Mouse (Mus musculus) spleen, adult 2 months (tissue): ENCODE measurements around the gene 5430419D17Rik. TPM values are rescaled to one million over a fixed set of nuclear protein-coding genes. Genes with fewer than 3 reads are reported as not detected.

Experiments used
- DNase-seq, 2 experiments: peaks; one replicate each; pipeline versions ENCODE4 v3.0.0 to v3.0.0-alpha.2; 2012 to 2021; ENCODE audit warnings: low spot score in 2 of 2, low read depth in 1 of 2
- H3K27ac ChIP-seq: fragments of 200-500 bp; 2 replicates; pipeline ENCODE4 v1.5.1; 2012; ENCODE audit warnings: low read length, inconsistent platforms; ENCODE audit not compliant: insufficient read depth
- H3K27me3 ChIP-seq: fragments of 200-500 bp; 2 replicates; pipeline ENCODE4 v1.6.1; 2012; ENCODE audit warnings: mild to moderate bottlenecking, moderate library complexity, low read length, inconsistent platforms; ENCODE audit not compliant: control insufficient read depth, insufficient read depth
- H3K36me3 ChIP-seq: fragments of 200-500 bp; 2 replicates; pipeline ENCODE4 v1.6.1; 2012; ENCODE audit warnings: mild to moderate bottlenecking, low read length, inconsistent platforms; ENCODE audit not compliant: control insufficient read depth, insufficient read depth
- H3K4me1 ChIP-seq: fragments of 200-500 bp; 2 replicates; pipeline ENCODE4 v1.6.1; 2011; ENCODE audit warnings: inconsistent platforms; ENCODE audit not compliant: control insufficient read depth, insufficient read depth, insufficient read length
- H3K4me3 ChIP-seq: fragments of 200-500 bp; 2 replicates; pipeline ENCODE4 v1.5.1; 2011; ENCODE audit warnings: mild to moderate bottlenecking, inconsistent platforms; ENCODE audit not compliant: insufficient read depth, insufficient read length; ENCODE audit errors: extremely low read depth
- CTCF ChIP-seq: fragments of 200-500 bp; IDR thresholded peaks from 2 replicates; pipeline ENCODE4 v1.5.1; 2011; ENCODE audit warnings: mild to moderate bottlenecking, inconsistent platforms; ENCODE audit not compliant: insufficient read depth, insufficient read length, insufficient replicate concordance; ENCODE audit errors: extremely low read depth
- POLR2A ChIP-seq: fragments of 200-500 bp; IDR thresholded peaks from 2 replicates; pipeline ENCODE4 v1.6.1; 2011; ENCODE audit warnings: low read depth, low read length, inconsistent platforms
- WGBS: fragments of 180-500 bp; shearing (Covaris S2); methylation state at CpG from one replicate; pipeline ENCODE4 v1.1.7; 2018; 5-methylcytosine and 5-hydroxymethylcytosine counted together
- polyA plus RNA-seq: library from polyadenylated mRNA; depleted of rRNA; stranded (reverse); fragments of >200 nt; gene quantifications from 2 replicates; pipeline ENCODE4 v1.2.3, GENCODE M21; 2012

5430419D17Rik gene
- polyA plus RNA-seq, 1 experiment = 0.32 TPM

GRCm38 (mm10) chr7:131236091-131236490 lies 61.9 kb downstream of the 5430419D17Rik start:
- Histone ChIP-seq H3K27ac (no peak overlapping the region), H3K4me3 (no peak overlapping the region), H3K36me3 (no peaks in the 10 kb centered on the region), H3K4me1 (no peaks in the 10 kb centered on the region), H3K27me3 (no peaks in the 10 kb centered on the region)
- DNase-seq = no peak
- TF ChIP-seq CTCF = no peak
- no peak for TF ChIP-seq POLR2A

GRCm38 (mm10) chr7:131244993-131245392 lies 70.8 kb downstream of the 5430419D17Rik start:
- Histone ChIP-seq H3K36me3 (no peaks in the 10 kb centered on the region), H3K27ac (no peak overlapping the region), H3K4me3 (no peak overlapping the region), H3K27me3 (no peaks in the 10 kb centered on the region), H3K4me1 (no peaks in the 10 kb centered on the region)
- no peak for DNase-seq
- TF ChIP-seq POLR2A (no peak), CTCF (no peak)
- 29% methylated on average over 1 of the region's 1 CpGs for WGBS

GRCm38 (mm10) chr7:131256841-131257240 lies 82.6 kb downstream of the 5430419D17Rik start:
- WGBS = 87% methylated on average over 5 of the region's 5 CpGs
- TF ChIP-seq POLR2A = no peak
- no peaks in the 10 kb centered on the region for H3K4me1 ChIP-seq
- H3K27ac ChIP-seq = no peak overlapping the region
- DNase-seq = no peak
- H3K36me3 ChIP-seq = no peaks in the 10 kb centered on the region
- no peak overlapping the region for H3K4me3 ChIP-seq
- no peaks in the 10 kb centered on the region for H3K27me3 ChIP-seq

- H3K27me3 ChIP-seq = no peaks in the 10 kb centered on the region
- no peaks in the 10 kb centered on the region for H3K4me1 ChIP-seq
- 68% methylated on average over 1 of the region's 1 CpGs for WGBS
- H3K36me3 ChIP-seq = no peaks in the 10 kb centered on the region
- no peak overlapping the region for H3K4me3 ChIP-seq
- no peak overlapping the region for H3K27ac ChIP-seq
- TF ChIP-seq POLR2A (no peak), CTCF (no peak)
- no peak for DNase-seq
These were observed 83.1 kb downstream of the 5430419D17Rik start for GRCm38 (mm10) chr7:131257309-131257708.

- Histone ChIP-seq H3K36me3 (no peaks in the 10 kb centered on the region), H3K27me3 (no peaks in the 10 kb centered on the region), H3K4me3 (no peak overlapping the region), H3K4me1 (no peaks in the 10 kb centered on the region), H3K27ac (no peak overlapping the region)
- TF ChIP-seq POLR2A = no peak
- no peak for DNase-seq
- WGBS = 63% methylated on average over 6 of the region's 6 CpGs
These were observed 86.7 kb downstream of the 5430419D17Rik start for GRCm38 (mm10) chr7:131260946-131261345.

- TF ChIP-seq CTCF = no peak
- TF ChIP-seq POLR2A = no peak
These were observed 90.0 kb downstream of the 5430419D17Rik start for GRCm38 (mm10) chr7:131264251-131264650.

GRCm38 (mm10) chr7:131265851-131266250 lies 91.6 kb downstream of the 5430419D17Rik start:
- Histone ChIP-seq H3K4me3 (no peak overlapping the region), H3K27ac (no peak overlapping the region), H3K27me3 (no peaks in the 10 kb centered on the region), H3K4me1 (no peaks in the 10 kb centered on the region), H3K36me3 (no peaks in the 10 kb centered on the region)
- TF ChIP-seq CTCF = no peak
- no peak for TF ChIP-seq POLR2A
- 72% methylated on average over 4 of the region's 4 CpGs for WGBS
- DNase-seq = no peak

More at GRCm38 (mm10) chr7:131264251-131264650, 90.0 kb downstream of the 5430419D17Rik start:
- no peaks in the 10 kb centered on the region for H3K4me1 ChIP-seq
- H3K36me3 ChIP-seq = no peaks in the 10 kb centered on the region
- 72% methylated on average over 4 of the region's 4 CpGs for WGBS
- no peak overlapping the region for H3K27ac ChIP-seq
- no peaks in the 10 kb centered on the region for H3K27me3 ChIP-seq
- no peak overlapping the region for H3K4me3 ChIP-seq
- no peak for DNase-seq
